Mouse (Mus musculus): ENCODE results near the gene Tbcel. TPM values are rescaled to one million over a fixed set of nuclear protein-coding genes. Genes with fewer than 3 reads are reported as not detected.

Tbcel gene
- total RNA-seq, 2 experiments from 2014 or later = 23.1 to 23.9 TPM

- no peak for DNase-seq
Observed at GRCm38 (mm10) chr9:42382628-42383347, 124.8 kb downstream of the Tbcel start.

GRCm38 (mm10) chr9:42382063-42382462, 125.5 kb downstream of the Tbcel start:
- DNase-seq = no peak

- no peak for DNase-seq
Observed at GRCm38 (mm10) chr9:42378071-42378470, 129.5 kb downstream of the Tbcel start.

GRCm38 (mm10) chr9:42377656-42378055, 130.0 kb downstream of the Tbcel start:
- no peak for DNase-seq

GRCm38 (mm10) chr9:42371670-42372368, 135.8 kb downstream of the Tbcel start:
- DNase-seq = no peak

Small RNA genes lying within 50 kb of the gene (microRNA-seq; reads per million reads assigned to microRNA genes)
- 0 reads per million in 2 experiments for gene Gm44311

Other genes with a start within 250 kb of the Tbcel start
- 10 to 100 TPM; 16.4 to 17.0 TPM for gene Sc5d, start 243.6 kb downstream of the Tbcel start, total RNA-seq (2021)
- under 1 TPM; 0.11 to 0.23 TPM for gene Tecta, start 107.9 kb downstream of the Tbcel start, total RNA-seq (2021)

Measured in gastrocnemius, postnatal 10 days (tissue).